Mouse (Mus musculus): ENCODE measurements around the gene Fetub.
A peak's percentile ranks its signal among the peaks of the same experiment; 100 is the strongest.

Gene Fetub

DNA sequence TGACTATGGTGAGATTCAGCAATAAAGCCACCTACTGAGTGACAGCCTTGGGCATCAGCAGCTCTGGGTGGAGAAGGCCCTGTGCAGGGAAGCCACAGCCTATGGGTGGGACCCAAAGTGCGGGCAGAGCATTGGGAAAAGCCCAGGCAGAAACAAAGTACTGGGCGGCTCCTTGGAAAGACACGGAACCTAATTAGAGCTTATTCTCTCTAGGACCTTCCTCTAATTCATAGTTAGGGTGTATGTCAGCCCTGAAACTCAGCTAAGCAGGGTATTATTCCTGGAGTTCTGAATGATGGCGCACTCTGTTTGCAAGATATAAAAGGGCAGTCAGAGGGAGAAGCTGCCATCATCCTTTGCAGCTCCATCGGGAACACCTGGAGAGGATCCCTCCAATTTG lies at the start of gene Fetub:
Gene Fetub (plus strand): TSS at position 301 of the 400 bp plus-strand sequence.
- DNase-seq: no peak

GRCm38 (mm10) chr16:22872397-22872796 lies 45.7 kb upstream of the Fetub start:
- no peak for DNase-seq

DNA sequence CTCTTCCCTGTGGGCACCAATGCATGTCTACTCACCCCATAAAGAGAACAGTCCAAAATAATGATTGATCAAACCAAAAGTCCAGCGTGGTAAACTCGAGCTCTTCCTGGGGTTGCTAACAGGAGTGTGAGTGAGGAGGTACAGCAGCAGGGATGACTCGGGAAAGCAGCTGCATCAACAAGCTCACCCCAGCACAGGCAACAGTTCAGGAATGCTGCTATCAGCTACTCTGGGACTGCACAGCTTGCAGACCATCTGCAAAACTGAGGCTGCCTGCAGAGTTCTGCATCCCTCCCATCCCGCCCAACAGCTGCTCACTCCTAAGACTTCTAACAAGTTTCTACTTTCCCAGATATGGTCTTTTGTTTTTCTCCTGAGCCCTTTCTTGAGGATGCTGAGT lies 44.8 kb upstream of the Fetub start:
- no peak for DNase-seq

- DNase-seq: peak; percentile 43
Measured at GRCm38 (mm10) chr16:22876218-22877043, 41.7 kb upstream of the Fetub start.

GRCm38 (mm10) chr16:22877660-22878390 lies 40.3 kb upstream of the Fetub start:
- DNase-seq: no peak

GRCm38 (mm10) chr16:22878716-22879115 lies 39.4 kb upstream of the Fetub start:
- no peak for DNase-seq

DNA sequence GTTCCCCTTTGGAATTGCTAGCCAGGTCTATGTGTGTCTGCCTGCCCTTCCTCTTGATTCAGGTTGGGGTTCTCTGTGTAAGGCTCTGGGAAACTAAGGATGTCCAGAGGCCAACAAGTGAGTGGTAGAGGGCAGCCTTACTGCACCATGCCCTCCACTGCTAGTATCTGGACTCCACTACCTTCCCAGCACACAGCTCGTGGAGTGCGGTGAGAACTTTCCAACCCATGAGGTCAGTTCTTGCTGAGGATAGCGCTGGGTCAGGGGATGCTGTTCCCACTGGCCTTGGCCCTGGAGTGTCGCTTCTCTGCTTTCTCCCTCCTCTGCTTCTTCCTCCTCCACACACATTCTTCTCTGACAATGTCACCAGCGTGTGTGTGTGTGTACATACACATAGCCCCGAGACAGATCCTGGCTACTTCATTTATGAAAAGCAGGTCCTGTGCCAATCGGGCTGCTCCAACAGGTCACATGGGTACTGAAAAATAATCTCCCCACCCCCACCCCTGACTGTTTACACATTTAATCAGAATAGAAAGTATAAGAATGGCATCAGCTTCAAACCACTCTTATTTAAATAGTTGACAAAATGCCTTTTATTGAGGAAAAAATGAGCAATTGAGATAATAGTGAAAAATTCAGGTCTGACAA lies 38.1 kb upstream of the Fetub start:
- no peak for DNase-seq

DNA sequence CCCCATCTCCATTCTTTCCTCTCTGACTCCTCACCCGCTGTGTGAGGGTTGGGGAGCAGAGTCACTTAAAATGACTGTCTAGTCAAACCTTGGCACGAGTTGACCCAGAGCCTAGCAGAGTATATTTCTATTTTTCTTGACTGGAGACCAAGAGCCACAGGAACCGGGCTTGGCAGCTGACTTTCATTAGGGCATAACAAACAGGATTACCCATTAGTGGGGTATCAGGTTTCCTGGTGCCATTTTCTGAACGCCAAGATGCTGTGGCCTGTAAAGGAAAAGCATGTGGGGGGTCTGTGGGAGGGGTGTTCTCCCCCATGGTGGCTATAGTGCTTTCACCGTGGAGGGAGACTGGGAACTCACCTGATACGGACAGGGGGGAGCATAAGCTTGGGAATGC lies 37.2 kb upstream of the Fetub start:
- no peak for DNase-seq

DNA sequence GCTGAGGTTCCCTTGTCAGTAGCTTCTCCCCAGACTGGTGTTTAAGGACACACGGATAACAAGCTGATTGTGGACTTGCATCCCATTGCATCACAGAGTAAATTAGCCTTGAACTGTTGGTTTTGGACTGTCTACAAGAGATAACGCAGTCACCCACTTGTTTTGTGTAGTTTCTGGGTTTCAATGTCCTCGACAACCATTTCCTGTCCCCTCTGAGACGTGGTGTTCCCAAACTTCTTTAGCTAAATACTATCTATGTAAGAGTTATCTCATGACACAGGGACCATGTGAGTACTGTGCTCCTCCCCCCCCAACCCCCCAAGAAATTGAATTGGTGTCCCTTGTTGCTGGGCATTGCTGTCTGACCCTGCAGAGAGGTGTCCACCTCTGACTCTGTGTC lies 36.6 kb upstream of the Fetub start:
- peak; percentile 37 for DNase-seq

DNA sequence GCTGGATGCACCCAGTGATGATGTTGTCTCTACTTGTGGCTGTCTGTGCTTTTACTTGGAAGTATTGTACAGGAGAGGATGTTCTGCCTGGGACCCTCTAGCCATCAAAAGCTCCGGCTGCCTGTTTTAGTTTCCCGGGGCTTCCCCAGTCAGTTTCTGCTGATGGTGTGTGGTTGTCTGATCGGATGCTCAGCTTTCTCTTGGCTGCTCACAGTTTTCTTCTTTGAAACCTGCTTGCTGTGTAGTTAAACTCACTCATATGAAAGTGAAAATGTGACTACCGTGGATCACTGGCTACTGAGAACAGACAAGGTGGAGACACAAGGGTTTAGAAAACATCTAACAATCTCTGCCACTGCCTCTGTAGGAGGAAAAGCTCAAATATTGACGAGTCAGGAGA lies 34.7 kb upstream of the Fetub start:
- no peak for DNase-seq

- DNase-seq: no peak
Measured at GRCm38 (mm10) chr16:22885356-22885755, 32.8 kb upstream of the Fetub start.

DNA sequence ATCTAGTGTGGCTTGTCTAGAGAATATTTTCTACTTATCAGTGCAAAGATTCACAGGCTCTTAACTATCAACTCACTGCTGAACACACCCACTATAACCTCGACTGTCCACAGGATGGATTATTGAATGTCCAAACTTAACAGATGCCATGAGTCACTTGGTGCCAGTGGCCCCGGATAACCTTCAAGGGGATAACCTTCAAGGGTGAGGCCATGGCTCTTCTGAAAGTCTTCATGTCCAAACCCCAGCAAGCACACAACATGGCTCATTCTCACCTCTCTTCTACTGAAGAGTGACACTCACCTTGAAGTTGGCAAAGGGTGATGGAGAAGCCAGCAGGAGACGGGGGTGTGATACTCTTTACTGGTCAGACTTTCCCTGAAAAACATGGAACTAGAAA lies 31.4 kb upstream of the Fetub start:
- no peak for DNase-seq

- no peak for DNase-seq
Measured at GRCm38 (mm10) chr16:22888835-22889234, 29.3 kb upstream of the Fetub start.

- no peak for DNase-seq
Measured at GRCm38 (mm10) chr16:22889716-22890115, 28.4 kb upstream of the Fetub start.

- DNase-seq: no peak
Measured at GRCm38 (mm10) chr16:22890683-22891510, 27.2 kb upstream of the Fetub start, which contains the start of gene Ahsg. Gene Ahsg, plus strand, starts transcription at chr16:22891277.

DNA sequence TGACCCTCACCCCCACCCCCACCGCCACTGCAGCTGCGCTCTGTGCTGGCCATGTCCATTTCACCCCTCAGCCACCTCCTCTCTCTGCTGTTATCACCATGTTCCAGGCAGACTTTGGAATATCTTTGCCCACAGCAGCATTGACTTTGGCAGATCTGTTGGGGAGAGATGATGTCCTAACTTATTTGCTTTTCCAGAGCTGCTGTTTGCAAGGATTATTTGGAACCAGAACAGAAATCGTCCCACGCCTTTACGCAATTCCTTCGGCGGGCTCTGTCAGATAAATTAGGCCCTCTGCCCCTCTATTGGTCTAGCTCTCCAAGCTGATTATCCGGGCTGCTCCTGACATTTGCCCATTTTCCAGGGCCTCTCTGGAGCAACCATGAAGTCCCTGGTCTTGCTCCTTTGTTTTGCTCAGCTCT lies 26.4 kb upstream of the Fetub start:
- DNase-seq: no peak

DNA sequence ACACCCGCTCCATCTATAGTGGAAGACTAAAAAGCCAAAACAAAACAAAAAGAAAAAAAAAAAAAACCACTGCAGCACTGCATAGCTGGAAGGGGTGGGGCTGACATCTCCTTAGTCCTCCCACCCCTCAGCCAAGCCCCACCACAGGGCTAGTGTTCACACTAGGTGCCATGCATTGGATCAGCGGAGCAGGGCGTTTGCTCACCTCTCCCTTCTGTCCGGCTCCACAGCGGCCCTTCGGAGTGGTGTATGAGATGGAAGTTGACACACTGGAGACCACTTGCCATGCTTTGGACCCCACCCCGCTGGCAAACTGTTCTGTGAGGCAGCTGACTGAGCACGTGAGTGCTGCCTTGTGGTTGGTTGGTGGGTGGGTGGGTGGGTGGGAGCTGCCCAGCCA lies 24.0 kb upstream of the Fetub start:
- no peak for DNase-seq

DNA sequence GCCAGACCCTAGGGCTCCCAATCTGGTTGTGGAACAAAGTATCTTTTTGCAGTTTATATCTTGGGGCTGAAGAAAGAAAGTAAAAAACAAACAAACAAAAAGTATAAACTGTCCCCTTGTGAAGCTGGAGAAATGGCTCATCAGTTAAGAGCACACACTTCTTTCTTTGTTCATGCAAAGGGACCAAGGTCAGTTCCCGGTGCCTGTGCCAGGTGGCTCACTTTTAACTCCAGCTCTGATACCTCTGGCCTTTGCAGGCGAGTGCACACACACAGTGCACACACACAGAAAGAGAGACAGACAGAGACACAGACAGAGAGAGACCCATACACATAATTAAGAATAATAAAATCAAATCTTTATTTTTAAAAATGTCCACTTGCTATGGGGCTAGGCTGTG lies 21.5 kb upstream of the Fetub start:
- DNase-seq: no peak

GRCm38 (mm10) chr16:22899346-22899745 lies 18.8 kb upstream of the Fetub start:
- DNase-seq: no peak

DNA sequence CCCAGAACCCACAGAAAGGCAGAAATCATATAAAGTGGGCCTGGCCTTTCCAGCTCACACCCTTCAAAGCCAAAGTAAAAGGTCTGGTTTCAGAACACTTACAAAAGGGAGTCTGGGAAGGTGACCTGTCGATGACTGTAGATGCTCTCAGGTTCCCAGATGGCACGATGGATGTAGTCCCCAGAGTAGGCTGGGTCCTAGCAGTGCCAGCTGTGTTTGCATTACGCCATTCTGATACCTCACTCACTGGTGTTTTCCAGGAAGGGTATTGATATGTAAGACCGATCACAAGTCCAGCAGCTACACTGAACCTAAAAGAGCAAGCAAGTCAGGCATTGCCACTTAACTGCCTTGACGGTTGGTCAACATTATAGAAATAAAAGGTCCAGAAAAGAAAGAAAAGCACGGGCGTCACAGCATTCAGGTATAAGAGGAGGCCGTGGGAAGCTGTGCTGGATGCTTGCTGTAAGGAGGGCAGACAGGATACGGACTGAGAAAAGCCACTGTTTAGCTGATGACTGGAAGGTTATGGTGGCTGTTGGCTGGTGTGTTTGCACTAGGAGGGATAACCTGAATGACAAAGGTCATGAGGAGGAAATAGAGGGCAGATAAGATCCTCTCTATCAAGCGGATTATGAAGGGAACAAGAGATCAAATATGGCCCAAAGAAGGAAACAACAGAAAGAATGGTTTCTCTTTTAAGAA lies 18.1 kb upstream of the Fetub start:
- DNase-seq: no peak

DNA sequence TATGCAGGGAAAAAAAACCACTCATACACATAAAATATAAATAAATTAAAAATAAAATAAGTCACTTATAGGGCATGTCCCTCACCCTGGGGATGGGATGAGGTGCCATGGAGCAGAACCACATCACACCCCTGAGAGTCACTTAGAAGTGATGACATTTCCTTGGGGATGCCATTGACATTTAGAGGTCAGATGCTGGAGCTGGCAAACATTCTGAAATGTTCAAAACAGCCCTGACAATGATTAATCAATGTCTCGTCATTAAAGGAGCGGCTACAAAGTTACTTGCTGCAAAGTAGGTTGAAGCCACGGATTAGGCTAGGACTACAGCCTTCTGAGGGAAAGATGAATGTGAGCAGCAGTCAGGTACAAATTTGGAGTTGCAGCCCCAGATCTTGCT lies 16.8 kb upstream of the Fetub start:
- peak; percentile 54 for DNase-seq

DNA sequence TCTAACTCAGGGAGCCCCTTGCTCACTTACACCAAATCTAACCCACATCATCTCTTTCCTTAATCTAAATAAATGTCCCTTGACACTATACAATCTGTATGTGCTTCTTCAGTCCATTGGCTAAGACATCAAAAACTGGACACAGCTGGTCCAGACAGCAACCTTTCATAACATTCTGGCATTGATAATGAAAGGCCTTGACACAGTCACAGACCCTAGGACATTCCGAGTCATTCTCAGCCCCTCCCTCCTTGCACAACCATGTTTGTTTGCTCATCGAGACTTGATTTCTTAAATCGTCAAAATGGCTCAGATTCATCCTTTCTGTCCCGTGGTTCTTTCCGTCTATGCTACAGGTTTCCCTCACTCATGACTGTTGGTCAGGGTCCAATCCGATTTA lies 8.8 kb upstream of the Fetub start:
- no peak for DNase-seq

Measured in kidney, adult 9 months (tissue).